ENCODE assay signal across 8 mouse cellular contexts in the genomic region with DNA sequence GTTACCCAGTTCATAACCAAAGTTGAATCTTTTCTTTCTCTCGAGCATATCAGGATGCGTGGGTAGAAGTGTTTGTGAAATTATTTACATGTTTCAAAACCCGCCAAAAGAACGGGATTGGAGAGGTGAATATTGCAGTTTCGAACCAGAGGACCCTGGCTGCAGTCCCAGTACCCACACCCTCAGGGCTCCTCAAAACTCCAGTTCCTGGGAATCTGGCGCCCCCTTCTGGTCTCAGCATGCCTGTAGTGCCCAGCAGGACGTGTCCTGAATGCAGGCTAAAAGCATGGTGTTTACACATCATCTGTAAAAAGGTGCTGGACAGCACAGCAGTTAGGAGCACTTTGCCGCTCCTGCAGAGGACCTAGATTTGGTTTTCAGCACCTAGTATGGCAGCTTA. TPM values are rescaled to one million over a fixed set of nuclear protein-coding genes. Genes with fewer than 3 reads are reported as not detected.
DNase-seq lines count a peak whose midpoint lies in the region; ATAC-seq and TF ChIP-seq lines count a peak whose summit lies in the region.

No protein-coding gene starts in this region.

- TF ChIP-seq CTCF in G1E (IDR thresholded peaks at IDR 0.05; ENCODE audit: low read depth, low read length) = peak; percentile 40; the same call in 1 of the 2 replicates

- no peak overlapping the region for H3K27ac ChIP-seq in forebrain, embryonic 10.5 days
- H3K27ac ChIP-seq in forebrain, embryonic 16.5 days (ENCODE audit: low read length) = no peak overlapping the region

- H3K4me3 ChIP-seq in forebrain, embryonic 10.5 days = peak overlapping the region; percentile 84
- H3K4me3 ChIP-seq in forebrain, embryonic 16.5 days (replicated peaks; ENCODE audit: low read length) = no peak overlapping the region
- H3K4me3 ChIP-seq in G1E (ENCODE audit: low read depth, low read length) = peak overlapping the region; percentile 96; the same call in 1 of the 2 replicates

- ATAC-seq in forebrain, embryonic 16.5 days = no peak
- ATAC-seq in G1E (ENCODE audit: extremely low read depth, insufficient number of reproducible peaks, low FRiP score, poor library complexity, severe bottlenecking) = no peak
- peak; percentile 33 for ATAC-seq in granulocyte monocyte progenitor cell, adult 5-6 weeks (replicated peaks; ENCODE audit: poor library complexity, severe bottlenecking)

- no peaks in the 10 kb centered on the region for H3K9me3 ChIP-seq in forebrain, embryonic 10.5 days
- no peaks in the 10 kb centered on the region for H3K9me3 ChIP-seq in forebrain, embryonic 16.5 days (ENCODE audit: control insufficient read depth, low read length)
- no peaks in the 10 kb centered on the region for H3K9me3 ChIP-seq in G1E (replicated peaks)

- H3K36me3 ChIP-seq in forebrain, embryonic 10.5 days (replicated peaks) = peaks cover 17% of the 10 kb centered on the region
- H3K36me3 ChIP-seq in forebrain, embryonic 16.5 days (ENCODE audit: control insufficient read depth, insufficient read depth) = 0 out of 2 replicates have a peak, but pooled peaks cover under 1% of the 10 kb centered on the region
- H3K36me3 ChIP-seq in G1E (replicated peaks) = peaks cover 23% of the 10 kb centered on the region

- DNase-seq in forebrain, embryonic 10.5 days (ENCODE audit: extremely low spot score, low spot score) = peak; percentile 46
- no peak for DNase-seq in G1E (ENCODE audit: low spot score)
- DNase-seq in cerebellum, adult 9-10 months = peak; percentile 67
- DNase-seq in layer of hippocampus, postnatal 14 days (ENCODE audit: low spot score in 2 of 2) = peak; percentile 15 to 29
- DNase-seq in lung, postnatal 4 days = peak; percentile 45 to 55
- peak; percentile 29 to 47 for DNase-seq in spleen, postnatal 14 days (ENCODE audit: low spot score in 2 of 2)

- no peak overlapping the region for H3K9ac ChIP-seq in forebrain, embryonic 16.5 days (replicated peaks; ENCODE audit: low read depth, low read length)

- H3K27me3 ChIP-seq in forebrain, embryonic 10.5 days (ENCODE audit: poor library complexity, severe bottlenecking) = no peaks in the 10 kb centered on the region
- H3K27me3 ChIP-seq in forebrain, embryonic 16.5 days (replicated peaks; ENCODE audit: control insufficient read depth, insufficient read depth, low read length) = no peaks in the 10 kb centered on the region
- no peaks in the 10 kb centered on the region for H3K27me3 ChIP-seq in G1E (ENCODE audit: insufficient read depth, low read length)

- H3K4me2 ChIP-seq in forebrain, embryonic 16.5 days (ENCODE audit: low read length) = no peak overlapping the region

- 61% methylated on average over 8 of the region's 8 CpGs for WGBS in forebrain, embryonic 10.5 days
- 60% methylated on average over 8 of the region's 8 CpGs for WGBS in forebrain, embryonic 16.5 days

- H3K4me1 ChIP-seq in forebrain, embryonic 10.5 days = peaks cover 27% of the 10 kb centered on the region
- peaks cover 14% of the 10 kb centered on the region for H3K4me1 ChIP-seq in forebrain, embryonic 16.5 days (replicated peaks; ENCODE audit: control insufficient read depth, insufficient read depth, low read length)
- peaks cover 46% of the 10 kb centered on the region for H3K4me1 ChIP-seq in G1E (ENCODE audit: insufficient read depth, low read depth, low read length)

RNA-seq across cellular contexts. Expression of a gene that starts 1.2 kb away (rescaled TPM):
- polyA plus RNA-seq in forebrain, embryonic 10.5 days (2016; fragmentation: Nextera tagmentation; extraction: Ambion mirVana) = 67.0 and 70.8 TPM in 2 replicates
- polyA plus RNA-seq in forebrain, embryonic 16.5 days (2015; fragmentation: Nextera tagmentation; extraction: Ambion mirVana) = 91.7 and 96.0 TPM in 2 replicates
- total RNA-seq in G1E (2014; fragmentation: Nextera tagmentation) = 222 and 254 TPM in 2 replicates
- total RNA-seq in G1E (2017) = 99.4 and 116 TPM in 2 replicates
- polyA plus RNA-seq in G1E (2012) = 45.6 and 45.9 TPM in 2 replicates
- total RNA-seq in granulocyte monocyte progenitor cell, adult 5-6 weeks (2014; fragmentation: Nextera tagmentation) = 77.7 and 114 TPM in 2 replicates
- 77.8 and 112 TPM in 2 replicates for total RNA-seq in granulocyte monocyte progenitor cell, adult 5-6 weeks (2017)
- total RNA-seq in layer of hippocampus, postnatal 14 days (2021) = 10 to 100 TPM; 64.1 to 70.3 TPM

RNA-seq across cellular contexts. Expression of a gene that starts 34.4 kb away (rescaled TPM):
- polyA plus RNA-seq in forebrain, embryonic 10.5 days (2016; fragmentation: Nextera tagmentation; extraction: Ambion mirVana) = 12.2 and 12.8 TPM in 2 replicates
- 36.0 and 44.9 TPM in 2 replicates for polyA plus RNA-seq in forebrain, embryonic 16.5 days (2015; fragmentation: Nextera tagmentation; extraction: Ambion mirVana)
- total RNA-seq in G1E (2014; fragmentation: Nextera tagmentation) (109 and 118 TPM in 2 replicates), G1E (2017) (32.8 and 37.7 TPM in 2 replicates)
- polyA plus RNA-seq in G1E (2012) = 59.5 and 64.8 TPM in 2 replicates
- total RNA-seq in granulocyte monocyte progenitor cell, adult 5-6 weeks (2014; fragmentation: Nextera tagmentation) = 35.8 and 46.0 TPM in 2 replicates
- 23.8 and 25.2 TPM in 2 replicates for total RNA-seq in granulocyte monocyte progenitor cell, adult 5-6 weeks (2017)
- 100 to 1,000 TPM; 358 to 373 TPM for total RNA-seq in layer of hippocampus, postnatal 14 days (2021)

RNA-seq across cellular contexts. Expression of a gene that starts 49.4 kb away (rescaled TPM):
- 0.10 and 0.12 TPM in 2 replicates for polyA plus RNA-seq in forebrain, embryonic 10.5 days (2016; fragmentation: Nextera tagmentation; extraction: Ambion mirVana)
- 0.32 and 0.39 TPM in 2 replicates for polyA plus RNA-seq in forebrain, embryonic 16.5 days (2015; fragmentation: Nextera tagmentation; extraction: Ambion mirVana)
- total RNA-seq in G1E (2014; fragmentation: Nextera tagmentation) (4.6 and 8.2 TPM in 2 replicates), G1E (2017) (0.98 and 1.3 TPM in 2 replicates)
- polyA plus RNA-seq in G1E (2012) = 0.07 TPM in 1 of 2 replicates, not detected in the other
- total RNA-seq in granulocyte monocyte progenitor cell, adult 5-6 weeks (2014; fragmentation: Nextera tagmentation) = not detected in 2 replicates
- 0.88 TPM in 1 of 2 replicates, not detected in the other for total RNA-seq in granulocyte monocyte progenitor cell, adult 5-6 weeks (2017)
- total RNA-seq in layer of hippocampus, postnatal 14 days (2021) = 1 to 10 TPM; 1.8 to 2.0 TPM
